Mouse (Mus musculus): ENCODE measurements around the gene Abcb8. TPM values are rescaled to one million over a fixed set of nuclear protein-coding genes. Genes with fewer than 3 reads are reported as not detected.
A peak's percentile ranks its signal among the peaks of the same experiment; 100 is the strongest.

Gene Abcb8
- polyA plus RNA-seq, 1 experiment: not detected

DNA sequence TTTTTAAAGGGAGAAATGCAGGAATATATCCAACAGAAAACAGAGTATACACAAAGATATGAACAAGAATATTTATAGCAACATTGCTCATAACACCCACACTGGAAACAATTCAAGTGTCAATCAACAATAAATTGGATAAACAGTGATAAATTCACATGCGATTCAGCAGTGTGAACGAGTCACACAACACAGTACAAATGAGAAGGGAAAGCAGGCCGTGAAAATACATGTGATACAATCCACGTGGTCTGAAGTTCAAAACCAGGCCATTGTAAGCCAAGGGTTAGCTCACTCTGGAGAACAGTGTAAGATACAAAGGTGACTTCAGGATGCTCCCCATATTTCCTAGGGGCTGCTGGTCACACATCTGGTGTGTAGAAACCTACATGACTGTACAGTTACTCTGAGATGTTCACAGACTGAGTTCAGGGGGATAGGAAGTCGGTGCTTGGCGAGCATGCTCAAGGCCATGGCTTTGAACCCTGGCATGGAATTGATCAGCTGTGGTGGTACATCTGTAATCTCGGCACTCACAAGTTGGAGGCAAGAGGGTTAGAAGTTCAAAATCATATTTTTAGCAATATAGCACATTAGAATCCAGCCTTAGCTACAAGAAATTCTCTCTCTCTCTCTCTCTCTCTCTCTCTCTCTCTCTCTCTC is 18.7 kb upstream of the Abcb8 start:
- TF ChIP-seq CTCF (IDR thresholded peaks at IDR 0.05; ENCODE audit: insufficient read depth, low read depth, low read length): no peak
- no peak for TF ChIP-seq POLR2A (IDR thresholded peaks at IDR 0.05; ENCODE audit: insufficient read depth, low read depth, low read length)
- no peak overlapping the region for H3K27ac ChIP-seq (ENCODE audit: insufficient read depth, low read depth, low read length)
- no peak overlapping the region for H3K4me3 ChIP-seq (ENCODE audit: insufficient read depth, low read depth, low read length)
- WGBS: 54% methylated on average over 7 of the region's 7 CpGs
- peaks cover 7% of the 10 kb centered on the region for H3K4me1 ChIP-seq (ENCODE audit: control insufficient read depth, insufficient read depth, low read length)

DNA sequence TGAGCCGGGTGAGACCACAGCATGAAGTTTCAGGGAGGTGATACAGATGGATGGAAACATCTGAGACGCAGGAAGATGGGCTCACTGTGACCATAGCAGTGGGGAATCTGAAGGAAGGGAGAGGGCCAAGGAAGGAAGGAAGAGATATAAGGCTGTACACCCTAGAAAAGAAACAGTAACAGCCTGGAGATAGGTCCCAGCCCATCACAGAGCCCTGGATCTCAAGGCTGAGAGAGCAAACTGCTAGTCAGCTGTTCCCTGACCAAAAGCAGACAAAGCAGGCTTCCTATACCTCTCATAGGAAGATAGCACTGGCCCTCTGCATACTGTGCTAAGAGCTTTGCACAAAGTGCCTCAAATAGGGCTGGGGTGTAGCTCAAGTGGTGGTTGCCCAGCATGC is 14.8 kb upstream of the Abcb8 start:
- Histone ChIP-seq H3K4me1 (ENCODE audit: control insufficient read depth, insufficient read depth, low read length) (peaks cover 19% of the 10 kb centered on the region), H3K4me3 (ENCODE audit: insufficient read depth, low read depth, low read length) (no peak overlapping the region), H3K27ac (ENCODE audit: insufficient read depth, low read depth, low read length) (no peak overlapping the region)
- 84% methylated on average over 2 of the region's 2 CpGs for WGBS
- no peak for TF ChIP-seq CTCF (IDR thresholded peaks at IDR 0.05; ENCODE audit: insufficient read depth, low read depth, low read length)

DNA sequence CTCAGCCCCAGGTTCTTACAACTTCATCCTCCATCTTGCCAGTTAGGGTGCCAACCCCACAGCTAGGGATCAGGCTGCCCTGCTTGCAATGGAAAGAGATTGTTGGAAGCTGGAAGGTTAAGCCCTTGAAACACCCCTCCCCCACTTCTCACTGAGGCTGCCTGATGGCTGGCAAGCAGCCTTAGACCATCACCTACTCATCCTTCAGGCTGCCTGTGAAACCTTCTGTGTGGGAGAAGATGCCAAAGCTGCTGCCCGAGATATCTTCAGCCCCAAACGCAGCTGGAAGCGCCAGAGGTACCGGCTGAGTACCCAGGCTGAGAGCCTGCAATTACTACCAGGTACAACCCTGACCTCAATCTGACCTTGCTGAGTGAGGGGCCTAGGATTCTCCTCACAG is 14.0 kb upstream of the Abcb8 start:
- Histone ChIP-seq H3K4me3 (ENCODE audit: insufficient read depth, low read depth, low read length) (no peak overlapping the region), H3K27ac (ENCODE audit: insufficient read depth, low read depth, low read length) (no peak overlapping the region), H3K4me1 (ENCODE audit: control insufficient read depth, insufficient read depth, low read length) (peaks cover 22% of the 10 kb centered on the region)
- 46% methylated on average over 4 of the region's 4 CpGs for WGBS
- TF ChIP-seq CTCF (IDR thresholded peaks at IDR 0.05; ENCODE audit: insufficient read depth, low read depth, low read length) (no peak), POLR2A (IDR thresholded peaks at IDR 0.05; ENCODE audit: insufficient read depth, low read depth, low read length) (no peak)

DNA sequence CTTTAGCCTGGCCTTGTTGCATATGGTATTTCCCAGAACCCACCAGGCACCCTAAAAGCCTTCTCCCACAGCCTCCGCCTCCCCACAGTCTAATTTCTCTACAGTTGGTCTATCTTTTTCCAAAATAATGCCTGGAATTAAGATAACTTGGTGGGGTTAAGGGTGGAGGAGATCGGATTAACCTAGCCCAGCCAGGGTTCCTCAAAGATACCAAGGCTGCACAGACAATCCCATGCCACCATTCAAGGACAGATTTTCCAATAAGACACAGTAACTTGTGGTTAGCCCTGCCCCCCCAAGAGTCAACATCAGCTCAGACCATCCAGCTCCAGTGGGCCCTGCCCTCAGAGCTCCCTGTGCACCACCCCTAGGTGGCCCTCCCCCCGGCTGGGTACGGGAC is 13.0 kb upstream of the Abcb8 start:
- WGBS: 83% methylated on average over 4 of the region's 4 CpGs

DNA sequence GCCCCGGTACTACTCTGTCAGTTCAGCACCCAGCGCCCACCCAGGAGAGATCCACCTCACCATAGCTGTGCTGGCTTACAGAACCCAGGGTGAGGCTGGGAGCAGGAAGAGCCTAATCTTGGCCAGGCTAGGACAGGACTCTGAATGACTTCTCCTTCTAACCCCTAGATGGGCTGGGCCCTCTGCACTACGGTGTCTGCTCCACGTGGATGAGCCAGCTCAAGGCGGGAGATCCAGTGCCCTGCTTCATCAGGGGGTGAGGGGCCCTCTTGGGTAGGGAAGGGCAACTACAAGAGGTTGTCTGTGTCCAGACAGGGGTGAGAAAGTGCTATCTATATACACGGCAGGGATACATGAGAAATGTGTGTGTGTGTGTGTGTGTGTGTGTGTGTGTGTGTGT is 12.0 kb upstream of the Abcb8 start:
- TF ChIP-seq CTCF (IDR thresholded peaks at IDR 0.05; ENCODE audit: insufficient read depth, low read depth, low read length) (no peak), POLR2A (IDR thresholded peaks at IDR 0.05; ENCODE audit: insufficient read depth, low read depth, low read length) (no peak)
- H3K4me1 ChIP-seq (ENCODE audit: control insufficient read depth, insufficient read depth, low read length): peaks cover 24% of the 10 kb centered on the region
- no peak overlapping the region for H3K27ac ChIP-seq (ENCODE audit: insufficient read depth, low read depth, low read length)
- 86% methylated on average over 6 of the region's 6 CpGs for WGBS
- H3K4me3 ChIP-seq (ENCODE audit: insufficient read depth, low read depth, low read length): no peak overlapping the region

More for the DNA sequence above, 13.0 kb upstream of the Abcb8 start:
- Histone ChIP-seq H3K27ac (ENCODE audit: insufficient read depth, low read depth, low read length) (no peak overlapping the region), H3K4me3 (ENCODE audit: insufficient read depth, low read depth, low read length) (no peak overlapping the region), H3K4me1 (ENCODE audit: control insufficient read depth, insufficient read depth, low read length) (peaks cover 24% of the 10 kb centered on the region)
- TF ChIP-seq CTCF (IDR thresholded peaks at IDR 0.05; ENCODE audit: insufficient read depth, low read depth, low read length) (no peak), POLR2A (IDR thresholded peaks at IDR 0.05; ENCODE audit: insufficient read depth, low read depth, low read length) (no peak)

DNA sequence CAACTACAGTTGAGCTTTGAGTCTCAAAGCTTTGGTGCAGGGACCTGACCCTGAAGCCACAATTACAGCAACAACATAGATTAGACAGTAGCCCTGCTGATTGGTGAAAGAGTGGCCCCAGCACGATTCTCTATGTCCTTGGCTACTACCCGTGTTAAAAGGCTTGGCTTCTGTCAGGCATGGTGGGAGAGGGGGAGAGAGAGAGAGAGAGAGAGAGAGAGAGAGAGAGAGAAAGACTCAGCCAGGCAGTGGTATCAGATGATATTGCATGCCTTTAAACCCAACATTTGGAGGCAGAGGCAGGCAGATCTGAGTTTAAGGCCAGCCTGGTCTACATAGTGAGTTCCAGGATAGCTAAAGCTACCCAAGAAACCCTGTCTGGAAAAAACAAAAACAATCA is 11.5 kb upstream of the Abcb8 start:
- Histone ChIP-seq H3K4me1 (ENCODE audit: control insufficient read depth, insufficient read depth, low read length) (peaks cover 26% of the 10 kb centered on the region), H3K27ac (ENCODE audit: insufficient read depth, low read depth, low read length) (no peak overlapping the region), H3K4me3 (ENCODE audit: insufficient read depth, low read depth, low read length) (no peak overlapping the region)
- TF ChIP-seq POLR2A (IDR thresholded peaks at IDR 0.05; ENCODE audit: insufficient read depth, low read depth, low read length) (no peak), CTCF (IDR thresholded peaks at IDR 0.05; ENCODE audit: insufficient read depth, low read depth, low read length) (no peak)
- WGBS: 57% methylated on average over 2 of the region's 2 CpGs

DNA sequence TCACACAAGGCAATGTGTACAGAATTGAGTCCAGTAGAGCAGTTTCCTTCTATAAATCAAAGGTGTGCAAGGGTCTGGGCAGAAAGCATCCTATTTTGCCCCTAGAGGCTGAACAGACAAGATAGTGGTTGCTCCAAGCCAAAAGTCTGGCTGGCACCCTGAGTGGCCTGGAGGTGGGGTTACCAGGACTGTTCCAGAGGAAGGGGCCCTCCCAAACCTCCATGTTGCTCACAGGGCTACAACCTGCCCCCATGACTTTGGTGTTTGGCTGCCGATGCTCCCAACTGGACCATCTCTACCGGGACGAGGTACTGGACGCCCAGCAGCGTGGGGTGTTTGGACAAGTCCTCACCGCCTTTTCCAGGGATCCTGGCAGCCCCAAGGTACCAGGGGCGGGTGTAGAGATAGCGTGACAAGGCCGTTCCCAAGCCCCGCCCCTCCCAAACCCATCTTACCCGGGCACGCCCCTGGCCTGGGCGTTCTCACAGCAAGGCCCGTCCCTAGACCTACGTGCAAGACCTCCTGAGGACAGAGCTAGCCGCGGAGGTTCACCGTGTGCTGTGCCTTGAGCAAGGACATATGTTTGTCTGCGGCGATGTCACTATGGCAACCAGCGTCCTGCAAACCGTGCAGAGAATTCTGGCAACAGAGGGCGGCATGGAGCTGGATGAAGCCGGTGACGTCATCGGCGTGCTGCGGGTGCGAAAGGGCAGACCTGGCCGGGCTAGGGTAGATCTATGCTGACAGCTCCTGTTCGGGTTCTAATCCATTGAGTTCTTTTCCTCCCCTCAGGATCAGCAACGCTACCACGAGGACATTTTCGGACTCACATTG is 10.2 kb upstream of the Abcb8 start:
- Histone ChIP-seq H3K27ac (ENCODE audit: insufficient read depth, low read depth, low read length) (peak overlapping the region; percentile 66), H3K4me3 (ENCODE audit: insufficient read depth, low read depth, low read length) (peak overlapping the region; percentile 53), H3K4me1 (ENCODE audit: control insufficient read depth, insufficient read depth, low read length) (peaks cover 38% of the 10 kb centered on the region)
- TF ChIP-seq POLR2A (IDR thresholded peaks at IDR 0.05; ENCODE audit: insufficient read depth, low read depth, low read length) (no peak), CTCF (IDR thresholded peaks at IDR 0.05; ENCODE audit: insufficient read depth, low read depth, low read length) (peak; percentile 44; the same call in 1 of the 2 replicates)
- WGBS: 1% methylated on average over 34 of the region's 34 CpGs

DNA sequence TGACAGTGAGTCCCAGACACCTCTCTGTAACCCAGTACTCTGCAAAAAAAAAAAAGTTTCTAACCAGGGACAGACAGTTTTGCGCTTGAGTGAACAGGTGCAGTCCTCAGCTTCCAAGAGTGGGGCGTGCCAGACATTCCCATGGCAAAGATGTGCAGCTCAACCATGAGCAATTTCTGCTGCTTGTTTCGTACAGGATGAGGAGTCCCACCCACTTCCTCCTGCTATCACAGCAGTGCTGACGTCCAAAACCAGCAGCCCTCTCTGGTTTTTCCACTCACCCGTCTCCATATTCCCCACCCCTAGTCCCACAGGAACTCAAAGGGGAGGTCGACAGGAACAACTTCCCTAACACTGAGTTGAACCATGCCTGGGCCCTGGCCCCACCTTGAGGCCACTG is 9.1 kb upstream of the Abcb8 start:
- no peak overlapping the region for H3K27ac ChIP-seq (ENCODE audit: insufficient read depth, low read depth, low read length)
- WGBS: 42% methylated on average over 6 of the region's 6 CpGs
- no peak for TF ChIP-seq CTCF (IDR thresholded peaks at IDR 0.05; ENCODE audit: insufficient read depth, low read depth, low read length)
- no peak for TF ChIP-seq POLR2A (IDR thresholded peaks at IDR 0.05; ENCODE audit: insufficient read depth, low read depth, low read length)
- no peak overlapping the region for H3K4me3 ChIP-seq (ENCODE audit: insufficient read depth, low read depth, low read length)
- peaks cover 39% of the 10 kb centered on the region for H3K4me1 ChIP-seq (ENCODE audit: control insufficient read depth, insufficient read depth, low read length)

DNA sequence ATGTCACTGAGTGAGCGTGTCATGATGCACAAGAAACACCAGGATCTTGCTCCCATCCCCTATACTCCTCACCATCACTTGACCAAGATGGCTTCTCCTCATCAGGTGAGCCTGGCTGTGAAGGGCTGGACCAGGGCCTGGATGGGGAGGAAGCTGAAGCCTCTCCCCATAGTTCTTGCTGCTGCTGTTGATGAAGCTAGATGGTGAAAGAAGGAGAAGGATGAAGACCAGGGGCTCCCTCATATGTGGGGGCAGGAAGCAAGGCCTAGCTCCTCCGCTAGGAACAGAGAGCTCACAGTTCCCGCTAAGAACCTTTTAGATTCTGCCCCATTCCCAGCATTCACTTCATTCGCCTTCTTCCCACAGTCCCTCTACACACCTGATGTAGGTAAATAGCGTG is 8.1 kb upstream of the Abcb8 start:
- TF ChIP-seq POLR2A (IDR thresholded peaks at IDR 0.05; ENCODE audit: insufficient read depth, low read depth, low read length) (no peak), CTCF (IDR thresholded peaks at IDR 0.05; ENCODE audit: insufficient read depth, low read depth, low read length) (no peak)
- 96% methylated on average over 5 of the region's 5 CpGs for WGBS
- no peak overlapping the region for H3K27ac ChIP-seq (ENCODE audit: insufficient read depth, low read depth, low read length)

More for the DNA sequence above, 8.1 kb upstream of the Abcb8 start:
- H3K4me3 ChIP-seq (ENCODE audit: insufficient read depth, low read depth, low read length): no peak overlapping the region
- peaks cover 30% of the 10 kb centered on the region for H3K4me1 ChIP-seq (ENCODE audit: control insufficient read depth, insufficient read depth, low read length)

All from olfactory bulb, adult 2 months (tissue).